Mouse (Mus musculus) CH12.LX (cell line): Measurements from ENCODE around the gene Rpl9-ps6. TPM values are rescaled to one million over a fixed set of nuclear protein-coding genes. Genes with fewer than 3 reads are reported as not detected.

Experiments
- DNase-seq: peaks from one replicate; pipeline ENCODE4 v3.0.0-alpha.2; 2013; ENCODE audit errors: extremely low read depth
- H3K27ac ChIP-seq: 2 replicates; pipeline ENCODE4 v1.5.1; 2012; ENCODE audit warnings: low read depth, mild to moderate bottlenecking, control low read depth, moderate library complexity; ENCODE audit not compliant: insufficient read depth
- H3K27me3 ChIP-seq: replicated peaks from 2 replicates; pipeline ENCODE3; 2012; ENCODE audit warnings: inconsistent platforms
- H3K36me3 ChIP-seq, 2 experiments: replicated peaks in 1 of 2; 2 replicates each; pipeline versions ENCODE3 to v1.6.1; 2012; ENCODE audit warnings: inconsistent platforms in 1 of 2, low read length in 1 of 2, mild to moderate bottlenecking in 1 of 2, mixed read lengths in 1 of 2, moderate library complexity in 1 of 2; ENCODE audit not compliant: control insufficient read depth in 1 of 2, insufficient read depth in 1 of 2
- H3K4me1 ChIP-seq, 2 experiments: 2 replicates each; pipeline ENCODE4 v1.6.1; 2012; ENCODE audit warnings: inconsistent platforms in 1 of 2, moderate library complexity in 1 of 2; ENCODE audit not compliant: insufficient read depth in 2 of 2, control insufficient read depth in 1 of 2
- H3K4me2 ChIP-seq: 2 replicates; pipeline ENCODE4 v1.6.1; 2012; ENCODE audit warnings: low read depth, mild to moderate bottlenecking, control low read depth; ENCODE audit not compliant: poor library complexity, insufficient read depth, severe bottlenecking
- H3K4me3 ChIP-seq, 3 experiments: fragments of 150-350 bp in 1 of 3; sonication (generic) in 1 of 3; replicated peaks in 1 of 3; 2 replicates each; pipeline versions ENCODE3 to v1.5.1; 2011 to 2012; ENCODE audit warnings: low read depth in 2 of 3, low read length in 2 of 3, mild to moderate bottlenecking in 2 of 3, moderate library complexity in 2 of 3, control low read depth in 1 of 3, improper control_type of control experiment in 1 of 3, inconsistent platforms in 1 of 3, mixed read lengths in 1 of 3; ENCODE audit not compliant: poor library complexity in 1 of 3
- H3K79me2 ChIP-seq: replicated peaks from 2 replicates; pipeline ENCODE4 v1.6.1; 2012; ENCODE audit warnings: mild to moderate bottlenecking, moderate library complexity; ENCODE audit not compliant: control insufficient read depth, poor library complexity, insufficient read depth, severe bottlenecking; ENCODE audit errors: extremely low read depth
- H3K9ac ChIP-seq: 2 replicates; pipeline ENCODE4 v1.6.1; 2012; ENCODE audit warnings: low read depth, mild to moderate bottlenecking, control low read depth, moderate library complexity; ENCODE audit not compliant: insufficient read depth
- H3K9me3 ChIP-seq: replicated peaks from 2 replicates; pipeline ENCODE3; 2012; ENCODE audit warnings: low read length, inconsistent platforms, mixed read lengths
- CTCF ChIP-seq, 2 experiments: IDR thresholded peaks in 1 of 2; conservative IDR thresholded peaks in 1 of 2; 2 replicates each; pipeline ENCODE4 v1.5.1; 2011 to 2012; ENCODE audit warnings: low read depth in 2 of 2, low read length in 2 of 2, improper control_type of control experiment in 1 of 2, inconsistent platforms in 1 of 2, mild to moderate bottlenecking in 1 of 2, moderate library complexity in 1 of 2
- E2F4 ChIP-seq: IDR thresholded peaks from 2 replicates; pipeline ENCODE4 v1.6.1; 2011; ENCODE audit warnings: low read depth, low read length, improper control_type of control experiment; ENCODE audit not compliant: insufficient replicate concordance
- EP300 ChIP-seq: IDR thresholded peaks from 2 replicates; pipeline ENCODE4 v1.6.1; 2011; ENCODE audit warnings: low read length, improper control_type of control experiment
- GABPA ChIP-seq: IDR thresholded peaks from 2 replicates; pipeline ENCODE4 v1.6.1; 2012; ENCODE audit warnings: low read depth, low read length, improper control_type of control experiment, inconsistent platforms; ENCODE audit not compliant: insufficient replicate concordance
- HCFC1 ChIP-seq: IDR thresholded peaks from 2 replicates; pipeline ENCODE4 v1.6.1; 2012; ENCODE audit warnings: low read depth, mild to moderate bottlenecking, inconsistent platforms, low read length, improper control_type of control experiment
- JUND ChIP-seq: conservative IDR thresholded peaks from 2 replicates; pipeline ENCODE4 v1.6.1; 2011; ENCODE audit warnings: low read depth, low read length, improper control_type of control experiment
- KAT2A ChIP-seq: IDR thresholded peaks from 2 replicates; pipeline ENCODE4 v1.6.1; 2012; ENCODE audit warnings: low read length, improper control_type of control experiment, inconsistent platforms; ENCODE audit not compliant: insufficient replicate concordance
- MAFK ChIP-seq: IDR thresholded peaks from 2 replicates; pipeline ENCODE4 v1.6.1; 2011; ENCODE audit warnings: low read length, improper control_type of control experiment; ENCODE audit not compliant: insufficient replicate concordance
- MAX ChIP-seq: IDR thresholded peaks from 2 replicates; pipeline ENCODE4 v1.6.1; 2011; ENCODE audit warnings: low read length, improper control_type of control experiment
- MAZ ChIP-seq: IDR thresholded peaks from 2 replicates; pipeline ENCODE4 v1.6.1; 2012; ENCODE audit warnings: low read depth, mild to moderate bottlenecking, inconsistent platforms, low read length, improper control_type of control experiment, moderate library complexity
- MEF2A ChIP-seq: IDR thresholded peaks from 2 replicates; pipeline ENCODE4 v1.6.1; 2014; ENCODE audit warnings: low read depth, mild to moderate bottlenecking, inconsistent platforms, low read length, improper control_type of control experiment, borderline replicate concordance
- MXI1 ChIP-seq: IDR thresholded peaks from 2 replicates; pipeline ENCODE4 v1.6.1; 2011; ENCODE audit warnings: mild to moderate bottlenecking, low read depth, low read length, improper control_type of control experiment
- NELFE ChIP-seq: IDR thresholded peaks from 2 replicates; pipeline ENCODE4 v1.6.1; 2011; ENCODE audit warnings: low read depth, low read length, improper control_type of control experiment
- NRF1 ChIP-seq: IDR thresholded peaks from 2 replicates; pipeline ENCODE4 v1.6.1; 2014; ENCODE audit warnings: low read depth, mild to moderate bottlenecking, inconsistent platforms, low read length, improper control_type of control experiment, moderate library complexity
- PAX5 ChIP-seq: IDR thresholded peaks from 2 replicates; pipeline ENCODE4 v1.6.1; 2012; ENCODE audit warnings: low read length, inconsistent platforms, mixed read lengths
- POLR2A ChIP-seq: IDR thresholded peaks from 2 replicates; pipeline ENCODE4 v1.6.1; 2011; ENCODE audit warnings: low read depth, mild to moderate bottlenecking, improper control_type of control experiment, low read length
- POLR2AphosphoS2 ChIP-seq: IDR thresholded peaks from 2 replicates; pipeline ENCODE4 v1.6.1; 2011; ENCODE audit warnings: low read depth, low read length, improper control_type of control experiment
- SMC3 ChIP-seq: IDR thresholded peaks from 2 replicates; pipeline ENCODE4 v1.6.1; 2011; ENCODE audit warnings: low read depth, low read length, improper control_type of control experiment
- TCF12 ChIP-seq: IDR thresholded peaks from 2 replicates; pipeline ENCODE4 v1.6.1; 2014; ENCODE audit warnings: low read depth, mild to moderate bottlenecking, inconsistent platforms, low read length, improper control_type of control experiment
- UBTF ChIP-seq: IDR thresholded peaks from 2 replicates; pipeline ENCODE4 v1.6.1; 2012; ENCODE audit warnings: low read depth, mild to moderate bottlenecking, inconsistent platforms, low read length, improper control_type of control experiment, moderate library complexity
- ZKSCAN1 ChIP-seq: IDR thresholded peaks from 2 replicates; pipeline ENCODE4 v1.6.1; 2012; ENCODE audit warnings: low read depth, inconsistent platforms, low read length, improper control_type of control experiment, borderline replicate concordance
- ZNF384 ChIP-seq: IDR thresholded peaks from 2 replicates; pipeline ENCODE4 v1.6.1; 2012; ENCODE audit warnings: low read depth, low read length, improper control_type of control experiment, inconsistent platforms
- dilution Hi-C: fragments of 300-500 bp; cut with MboI; formaldehyde crosslinking; loops from 2 replicates; pipeline ENCODE4 v1.14.3; 2020; ENCODE audit warnings: low sequenced_read_pairs; ENCODE audit not compliant: extremely low pct_unique_long_range_greater_than_20kb, extremely low pct_ligation_motif_present
- in situ Hi-C: fragments of 300-500 bp; cut with MboI; formaldehyde crosslinking; loops from 3 replicates; pipeline ENCODE4 v1.14.3; 2019; ENCODE audit warnings: low sequenced_read_pairs, low pct_ligation_motif_present, low pct_unique_long_range_greater_than_20kb, mixed read lengths
- polyA plus RNA-seq: library from polyadenylated mRNA; unstranded; fragments of >175 nt; gene quantifications from 2 replicates; pipeline ENCODE4 v1.2.1, GENCODE M21; 2012; ENCODE audit warnings: low read depth; ENCODE audit not compliant: insufficient read length
- total RNA-seq, 2 experiments: library from RNA; depleted of rRNA; stranded (reverse); fragments of 300-350 nt in 1 of 2; fragments of >200 nt in 1 of 2; gene quantifications; 2 replicates each; pipeline ENCODE4 v1.2.3; 2012 to 2014

The Rpl9-ps6 gene
- total and polyA plus RNA-seq, 3 experiments: 145 to 843 (median 149) TPM

DNA sequence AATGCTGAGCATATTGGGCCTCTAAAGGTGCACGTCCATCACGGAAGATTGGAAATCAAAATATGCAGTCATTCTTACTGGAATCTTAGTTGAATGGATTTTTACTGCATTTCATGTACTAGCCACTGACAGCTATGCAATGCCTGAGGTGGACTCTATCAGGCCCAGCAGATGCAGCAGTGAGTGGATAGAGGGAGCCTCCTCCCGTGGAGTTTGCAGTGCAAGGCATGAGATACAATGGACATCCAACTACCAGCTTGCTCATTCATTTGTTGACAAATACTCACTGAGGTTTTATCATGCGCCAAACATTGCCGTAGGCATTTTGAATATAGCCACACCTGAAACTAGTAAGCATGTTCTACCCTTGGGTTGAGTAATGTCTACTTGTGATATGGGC lies 947 bp upstream of the Rpl9-ps6 start:
- H3K4me1 ChIP-seq: peaks cover 2 to 4% of the 10 kb centered on the region in 2 experiments; a peak in 1 of 4 replicates
- DNase-seq: no peak
- H3K4me2 ChIP-seq: no peak overlapping the region
- H3K9me3 ChIP-seq: no peaks in the 10 kb centered on the region
- H3K4me3 ChIP-seq: no peak overlapping the region
- H3K9ac ChIP-seq: no peak overlapping the region
- H3K27ac ChIP-seq: no peak overlapping the region
- in situ Hi-C loops (no loop called here), dilution Hi-C loops (no loop called here)
- H3K79me2 ChIP-seq: no peaks in the 10 kb centered on the region
- TF ChIP-seq ZKSCAN1: no peak
- no peak for TF ChIP-seq GABPA
- TF ChIP-seq TCF12: no peak
- TF ChIP-seq MAZ: no peak
- TF ChIP-seq MAX: no peak
- no peak for TF ChIP-seq UBTF
- no peak for TF ChIP-seq SMC3
- no peak for TF ChIP-seq NELFE
- TF ChIP-seq POLR2A: no peak
- no peak for TF ChIP-seq PAX5
- TF ChIP-seq NRF1: no peak
- TF ChIP-seq POLR2AphosphoS2: no peak
- TF ChIP-seq EP300: no peak
- no peak for TF ChIP-seq ZNF384
- no peak for TF ChIP-seq CTCF (conservative IDR thresholded peaks at IDR 0.05 in 1 of 2, IDR thresholded peaks at IDR 0.05 in 1 of 2; ENCODE audit: low read depth in 2 of 2, low read length in 2 of 2)
- no peak for TF ChIP-seq HCFC1
- TF ChIP-seq KAT2A: no peak
- TF ChIP-seq MXI1: no peak
- no peak for TF ChIP-seq MEF2A
- no peaks in the 10 kb centered on the region for H3K27me3 ChIP-seq
- no peaks in the 10 kb centered on the region for H3K36me3 ChIP-seq

DNA sequence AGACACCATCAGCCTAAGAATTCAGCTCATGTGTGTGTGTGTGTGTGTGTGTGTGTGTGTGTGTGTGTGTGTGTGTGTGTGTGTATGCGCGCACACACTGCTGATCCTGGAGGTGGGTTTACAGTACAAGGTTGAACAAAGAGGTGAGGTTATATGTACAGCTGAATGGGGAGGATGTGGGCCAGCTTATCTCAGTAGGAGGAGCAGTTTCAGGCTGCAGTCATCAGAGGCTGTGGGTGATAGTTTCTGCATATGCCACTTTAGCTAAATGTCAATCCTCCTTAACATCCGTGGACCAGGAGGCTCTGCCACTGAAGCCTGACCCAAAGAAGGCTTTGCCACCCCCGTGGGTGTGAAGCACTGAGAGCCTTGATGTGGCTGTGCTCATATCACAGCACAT lies 1.1 kb downstream of the Rpl9-ps6 start:
- TF ChIP-seq EP300: no peak
- no peak for TF ChIP-seq E2F4
- no peak for TF ChIP-seq JUND
- TF ChIP-seq MAFK: no peak
- no peak for TF ChIP-seq MAZ
- TF ChIP-seq PAX5: no peak
- in situ Hi-C loops (no loop called here), dilution Hi-C loops (no loop called here)
- H3K79me2 ChIP-seq: no peaks in the 10 kb centered on the region
- no peak overlapping the region for H3K4me2 ChIP-seq
- H3K36me3 ChIP-seq: no peaks in the 10 kb centered on the region
- no peak overlapping the region for H3K4me3 ChIP-seq
- H3K27ac ChIP-seq: no peak overlapping the region
- no peak for DNase-seq
- no peak overlapping the region for H3K9ac ChIP-seq
- no peaks in the 10 kb centered on the region for H3K27me3 ChIP-seq
- H3K9me3 ChIP-seq: no peaks in the 10 kb centered on the region
- H3K4me1 ChIP-seq: peaks cover 0 to 5% of the 10 kb centered on the region in 2 experiments; a peak in 1 of 4 replicates
